ENCODE assay signal across 19 mouse cellular contexts in genomic region chrX:75102293-75102692, GRCm38 (mm10). TPM values are rescaled to one million over a fixed set of nuclear protein-coding genes. Genes with fewer than 3 reads are reported as not detected.
DNase-seq lines count a peak whose midpoint lies in the region; ATAC-seq and TF ChIP-seq lines count a peak whose summit lies in the region.
"Had no signal": no experiment of that assay in that cellular context is flagged by ENCODE, and none has a peak within 500 bp of the region (broad histone marks: within the 10 kb centered on the region; RNA-seq: fewer than 3 reads in every experiment).

No protein-coding gene starts in this region.

- peaks cover 12% of the 10 kb centered on the region for H3K4me1 ChIP-seq in liver, embryonic 13.5 days (replicated peaks)
- H3K4me1 ChIP-seq in liver, embryonic 11.5 days (replicated peaks; ENCODE audit: control insufficient read depth, insufficient read depth, low read length): no peaks in the 10 kb centered on the region
- no peaks in the 10 kb centered on the region for H3K4me1 ChIP-seq in liver, embryonic 14.5 days (replicated peaks; ENCODE audit: control insufficient read depth in 2 of 2, insufficient read depth in 2 of 2, low read length in 1 of 2)
- no peaks in the 10 kb centered on the region for H3K4me1 ChIP-seq in stomach, postnatal 0 days (replicated peaks; ENCODE audit: control insufficient read depth, insufficient read depth)
- H3K4me1 ChIP-seq: embryonic facial prominence, embryonic 13.5 days; forebrain, embryonic 10.5 days had no signal

- H3K9ac ChIP-seq in liver, embryonic 13.5 days: no peak overlapping the region
- H3K9ac ChIP-seq in liver, embryonic 11.5 days (ENCODE audit: low read depth, low read length): no peak overlapping the region
- H3K9ac ChIP-seq in liver, embryonic 14.5 days (replicated peaks): no peak overlapping the region
- no peak overlapping the region for H3K9ac ChIP-seq in stomach, postnatal 0 days (ENCODE audit: low read length)
- H3K9ac ChIP-seq: embryonic facial prominence, embryonic 13.5 days; forebrain, embryonic 15.5 days; heart, embryonic 13.5 days; hindbrain, embryonic 15.5 days had no signal

- WGBS in liver, embryonic 13.5 days (ENCODE audit: insufficient replicate concordance): 66% methylated on average over 6 of the region's 6 CpGs
- WGBS in liver, embryonic 11.5 days: 80% methylated on average over 6 of the region's 6 CpGs
- 62% methylated on average over 6 of the region's 6 CpGs for WGBS in liver, embryonic 14.5 days (ENCODE audit: insufficient replicate concordance)
- 88% methylated on average over 6 of the region's 6 CpGs for WGBS in stomach, postnatal 0 days

- ATAC-seq in liver, embryonic 13.5 days (ENCODE audit: low read depth): peak; percentile 39
- ATAC-seq in liver, embryonic 11.5 days (replicated peaks; ENCODE audit: low FRiP score): no peak
- ATAC-seq in liver, embryonic 14.5 days (ENCODE audit: insufficient read depth): peak; percentile 58
- peak; percentile 55 for ATAC-seq in megakaryocyte progenitor cell, adult 5-6 weeks (replicated peaks; ENCODE audit: poor library complexity)
- ATAC-seq in stomach, postnatal 0 days (ENCODE audit: low FRiP score, low TSS enrichment): no peak
- ATAC-seq: forebrain, embryonic 15.5 days had no signal

- TF ChIP-seq EP300 in liver, embryonic 14.5 days (IDR thresholded peaks at IDR 0.05; ENCODE audit: low read depth): no peak
- TF ChIP-seq EP300 in stomach, postnatal 0 days (optimal IDR thresholded peaks at IDR 0.05): no peak

- H3K4me2 ChIP-seq in liver, embryonic 13.5 days: no peak overlapping the region
- no peak overlapping the region for H3K4me2 ChIP-seq in liver, embryonic 11.5 days
- H3K4me2 ChIP-seq in liver, embryonic 14.5 days (ENCODE audit: low read depth): no peak overlapping the region
- H3K4me2 ChIP-seq in stomach, postnatal 0 days (replicated peaks; ENCODE audit: low read depth): no peak overlapping the region
- H3K4me2 ChIP-seq: embryonic facial prominence, embryonic 13.5 days; forebrain, embryonic 15.5 days; heart, embryonic 13.5 days; hindbrain, embryonic 15.5 days had no signal

- DNase-seq in liver, embryonic 13.5 days: no peak
- no peak for DNase-seq in liver, embryonic 11.5 days (ENCODE audit: low spot score)
- no peak for DNase-seq in liver, embryonic 14.5 days (ENCODE audit: low read depth in 3 of 3, low spot score in 3 of 3)
- DNase-seq in stomach, postnatal 0 days (ENCODE audit: low spot score): no peak
- no peak for DNase-seq in layer of hippocampus, postnatal 36 days
- no peak for DNase-seq in thymus, postnatal 4 days
- DNase-seq: adrenal gland, postnatal 10 days; cerebellum, adult 11-12 months; cerebellum, adult 9-10 months; cerebellum, postnatal 36 days; gastrocnemius, postnatal 36 days; heart, adult 11 months; heart, postnatal 36 days had no signal

- H3K9me3 ChIP-seq in liver, embryonic 13.5 days (replicated peaks): no peaks in the 10 kb centered on the region
- no peaks in the 10 kb centered on the region for H3K9me3 ChIP-seq in liver, embryonic 11.5 days (ENCODE audit: control insufficient read depth, low read length)
- no peaks in the 10 kb centered on the region for H3K9me3 ChIP-seq in liver, embryonic 14.5 days (ENCODE audit: control insufficient read depth, low read length)
- H3K9me3 ChIP-seq in stomach, postnatal 0 days (ENCODE audit: control insufficient read depth, low read length): no peaks in the 10 kb centered on the region
- H3K9me3 ChIP-seq: embryonic facial prominence, embryonic 13.5 days; forebrain, embryonic 10.5 days; forebrain, embryonic 15.5 days; heart, embryonic 13.5 days; hindbrain, embryonic 15.5 days had no signal

- peaks cover 82% of the 10 kb centered on the region for H3K36me3 ChIP-seq in liver, embryonic 13.5 days
- peaks cover 22% of the 10 kb centered on the region; the same call in 1 of the 2 replicates for H3K36me3 ChIP-seq in liver, embryonic 11.5 days (ENCODE audit: control insufficient read depth, insufficient read depth, low read length)
- peaks cover 42% of the 10 kb centered on the region for H3K36me3 ChIP-seq in liver, embryonic 14.5 days (replicated peaks; ENCODE audit: control insufficient read depth, insufficient read depth, low read depth)
- H3K36me3 ChIP-seq in stomach, postnatal 0 days (ENCODE audit: control insufficient read depth, insufficient read depth, low read length): no peaks in the 10 kb centered on the region

- H3K4me3 ChIP-seq in liver, embryonic 13.5 days (replicated peaks): no peak overlapping the region
- H3K4me3 ChIP-seq in liver, embryonic 11.5 days (ENCODE audit: low read depth, low read length): no peak overlapping the region
- H3K4me3 ChIP-seq in liver, embryonic 14.5 days (ENCODE audit: insufficient read depth in 1 of 2, low read depth in 2 of 2, low read length in 2 of 2): no peak overlapping the region
- H3K4me3 ChIP-seq in stomach, postnatal 0 days (ENCODE audit: low read depth, low read length): no peak overlapping the region
- H3K4me3 ChIP-seq: embryonic facial prominence, embryonic 13.5 days; forebrain, embryonic 10.5 days; forebrain, embryonic 15.5 days; heart, embryonic 13.5 days; hindbrain, embryonic 15.5 days had no signal

- TF ChIP-seq CTCF in liver, embryonic 14.5 days (IDR thresholded peaks at IDR 0.05; ENCODE audit: low read depth): no peak
- no peak for TF ChIP-seq CTCF in stomach, postnatal 0 days (IDR thresholded peaks at IDR 0.05; ENCODE audit: low read depth)

- no peaks in the 10 kb centered on the region for H3K27me3 ChIP-seq in liver, embryonic 13.5 days
- no peaks in the 10 kb centered on the region for H3K27me3 ChIP-seq in liver, embryonic 11.5 days (replicated peaks; ENCODE audit: control insufficient read depth, insufficient read depth, low read length)
- no peaks in the 10 kb centered on the region for H3K27me3 ChIP-seq in liver, embryonic 14.5 days (ENCODE audit: control insufficient read depth, insufficient read depth, low read length)
- H3K27me3 ChIP-seq in stomach, postnatal 0 days (ENCODE audit: control insufficient read depth, insufficient read depth, low read length): no peaks in the 10 kb centered on the region
- H3K27me3 ChIP-seq: embryonic facial prominence, embryonic 13.5 days; forebrain, embryonic 15.5 days; heart, embryonic 13.5 days; hindbrain, embryonic 15.5 days had no signal

- H3K27ac ChIP-seq in liver, embryonic 13.5 days: no peak overlapping the region
- no peak overlapping the region for H3K27ac ChIP-seq in liver, embryonic 11.5 days (ENCODE audit: low read depth, low read length)
- H3K27ac ChIP-seq in liver, embryonic 14.5 days: no peak overlapping the region
- no peak overlapping the region for H3K27ac ChIP-seq in stomach, postnatal 0 days (replicated peaks)
- H3K27ac ChIP-seq: embryonic facial prominence, embryonic 13.5 days; forebrain, embryonic 10.5 days; forebrain, embryonic 15.5 days; heart, embryonic 13.5 days; hindbrain, embryonic 15.5 days had no signal

RNA-seq across cellular contexts. Expression of gene Dkc1, which starts 6.6 kb away (rescaled TPM):
- 136 and 168 TPM in 2 replicates for polyA plus RNA-seq in liver, embryonic 13.5 days (2015; fragmentation: Nextera tagmentation; extraction: Ambion mirVana)
- 208 and 220 TPM in 2 replicates for polyA plus RNA-seq in liver, embryonic 11.5 days (2014; fragmentation: Nextera tagmentation; extraction: Ambion mirVana)
- polyA plus RNA-seq in liver, embryonic 14.5 days (2012; rRNA removed): 31.9 and 48.1 TPM in 2 replicates
- polyA plus RNA-seq in liver, embryonic 14.5 days (2014; fragmentation: Nextera tagmentation; extraction: Ambion mirVana): 69.3 and 82.8 TPM in 2 replicates
- total RNA-seq in megakaryocyte progenitor cell, adult 5-6 weeks (2015): 209 and 242 TPM in 2 replicates
- total RNA-seq in megakaryocyte progenitor cell, adult 5-6 weeks (2017): 378 and 464 TPM in 2 replicates
- 43.2 and 52.4 TPM in 2 replicates for polyA plus RNA-seq in stomach, postnatal 0 days (2015; fragmentation: Nextera tagmentation; extraction: Ambion mirVana)
- total RNA-seq in layer of hippocampus, postnatal 36 days (2021): 10 to 100 TPM; 32.7 to 34.6 TPM

RNA-seq across cellular contexts. Expression of gene Gab3, which starts 17.0 kb away (rescaled TPM):
- 1.2 and 1.3 TPM in 2 replicates for polyA plus RNA-seq in liver, embryonic 13.5 days (2015; fragmentation: Nextera tagmentation; extraction: Ambion mirVana)
- polyA plus RNA-seq in liver, embryonic 11.5 days (2014; fragmentation: Nextera tagmentation; extraction: Ambion mirVana): 1.1 and 1.3 TPM in 2 replicates
- 0.57 and 0.63 TPM in 2 replicates for polyA plus RNA-seq in liver, embryonic 14.5 days (2012; rRNA removed)
- polyA plus RNA-seq in liver, embryonic 14.5 days (2014; fragmentation: Nextera tagmentation; extraction: Ambion mirVana): 0.56 and 0.69 TPM in 2 replicates
- 3.4 and 4.1 TPM in 2 replicates for total RNA-seq in megakaryocyte progenitor cell, adult 5-6 weeks (2015)
- total RNA-seq in megakaryocyte progenitor cell, adult 5-6 weeks (2017): 2.0 and 2.5 TPM in 2 replicates
- polyA plus RNA-seq in stomach, postnatal 0 days (2015; fragmentation: Nextera tagmentation; extraction: Ambion mirVana): 1.3 and 1.5 TPM in 2 replicates
- 1 to 10 TPM; 1.6 to 2.4 TPM for total RNA-seq in layer of hippocampus, postnatal 36 days (2021)

RNA-seq across cellular contexts. Expression of gene Mpp1, which starts 28.5 kb away (rescaled TPM):
- polyA plus RNA-seq in liver, embryonic 13.5 days (2015; fragmentation: Nextera tagmentation; extraction: Ambion mirVana): 104 and 113 TPM in 2 replicates
- 45.7 and 53.6 TPM in 2 replicates for polyA plus RNA-seq in liver, embryonic 11.5 days (2014; fragmentation: Nextera tagmentation; extraction: Ambion mirVana)
- polyA plus RNA-seq in liver, embryonic 14.5 days (2012; rRNA removed): 44.1 and 63.9 TPM in 2 replicates
- polyA plus RNA-seq in liver, embryonic 14.5 days (2014; fragmentation: Nextera tagmentation; extraction: Ambion mirVana): 90.4 and 97.8 TPM in 2 replicates
- 69.3 and 70.2 TPM in 2 replicates for total RNA-seq in megakaryocyte progenitor cell, adult 5-6 weeks (2015)
- total RNA-seq in megakaryocyte progenitor cell, adult 5-6 weeks (2017): 62.3 and 64.7 TPM in 2 replicates
- polyA plus RNA-seq in stomach, postnatal 0 days (2015; fragmentation: Nextera tagmentation; extraction: Ambion mirVana): 52.5 and 60.1 TPM in 2 replicates
- total RNA-seq in layer of hippocampus, postnatal 36 days (2021): 10 to 100 TPM; 35.7 to 39.7 TPM

Comparison
In these comparisons a context has a peak if more than half of its experiments do, and no peak if none do; other contexts are left out.
1. ATAC-seq: peak in liver, embryonic 13.5 days (single experiment), liver, embryonic 14.5 days (single experiment) and megakaryocyte progenitor cell, adult 5-6 weeks (single experiment); none in liver, embryonic 11.5 days (single experiment) and stomach, postnatal 0 days (single experiment).